Mouse (Mus musculus) neural tube, embryonic 15.5 days (tissue): Measurements from ENCODE around the gene Rdh12. TPM values are rescaled to one million over a fixed set of nuclear protein-coding genes. Genes with fewer than 3 reads are reported as not detected.
"Not testable (repeated sequence)": the region's sequence is repeated elsewhere in the genome, so short reads cannot be mapped to it uniquely, and the experiment has no call there.

Experiments used
- ATAC-seq: fragments of 200-750 bp; cut with Nextera tagmentation; 2 replicates; pipeline ENCODE4 v1.8.0; 2017; ENCODE audit warnings: mild to moderate bottlenecking, moderate TSS enrichment, moderate library complexity; ENCODE audit not compliant: low FRiP score
- H3K27ac ChIP-seq: fragments of 300-500 bp; sonication (generic); replicated peaks from 2 replicates; pipeline ENCODE4 v1.5.1; 2015; ENCODE audit warnings: mild to moderate bottlenecking, inconsistent platforms
- H3K27me3 ChIP-seq: fragments of 300-500 bp; sonication (generic); replicated peaks from 2 replicates; pipeline ENCODE4 v1.6.1; 2015; ENCODE audit warnings: inconsistent platforms
- H3K36me3 ChIP-seq: fragments of 300-500 bp; sonication (generic); 2 replicates; pipeline ENCODE4 v1.6.1; 2015; ENCODE audit warnings: inconsistent platforms
- H3K4me1 ChIP-seq: fragments of 300-500 bp; sonication (generic); 2 replicates; pipeline ENCODE4 v1.6.1; 2015; ENCODE audit warnings: inconsistent platforms
- H3K4me2 ChIP-seq: fragments of 300-500 bp; sonication (generic); 2 replicates; pipeline ENCODE4 v1.6.1; 2015; ENCODE audit warnings: inconsistent platforms, mild to moderate bottlenecking, moderate library complexity
- H3K4me3 ChIP-seq: fragments of 300-500 bp; sonication (generic); replicated peaks from 2 replicates; pipeline ENCODE4 v1.5.1; 2015; ENCODE audit warnings: mild to moderate bottlenecking, inconsistent platforms
- H3K9ac ChIP-seq: fragments of 300-500 bp; sonication (generic); replicated peaks from 2 replicates; pipeline ENCODE4 v1.6.1; 2015; ENCODE audit warnings: mild to moderate bottlenecking, inconsistent platforms
- H3K9me3 ChIP-seq: fragments of 300-500 bp; sonication (generic); replicated peaks from 2 replicates; pipeline ENCODE4 v1.6.1; 2016; ENCODE audit warnings: inconsistent platforms
- WGBS: fragments of 180-500 bp; shearing (Covaris S2); methylation state at CpG from one replicate; pipeline ENCODE4 v1.1.7; 2015; ENCODE audit warnings: mixed read lengths; 5-methylcytosine and 5-hydroxymethylcytosine counted together
- polyA plus RNA-seq: library from polyadenylated mRNA; unstranded; fragments of >200 nt; fragmentation: Nextera tagmentation; extraction: Ambion mirVana; gene quantifications from 2 replicates; pipeline ENCODE4 v1.2.1, GENCODE M21; 2015

The Rdh12 gene
- 0.74 and 1.3 TPM in 2 replicates for polyA plus RNA-seq

DNA sequence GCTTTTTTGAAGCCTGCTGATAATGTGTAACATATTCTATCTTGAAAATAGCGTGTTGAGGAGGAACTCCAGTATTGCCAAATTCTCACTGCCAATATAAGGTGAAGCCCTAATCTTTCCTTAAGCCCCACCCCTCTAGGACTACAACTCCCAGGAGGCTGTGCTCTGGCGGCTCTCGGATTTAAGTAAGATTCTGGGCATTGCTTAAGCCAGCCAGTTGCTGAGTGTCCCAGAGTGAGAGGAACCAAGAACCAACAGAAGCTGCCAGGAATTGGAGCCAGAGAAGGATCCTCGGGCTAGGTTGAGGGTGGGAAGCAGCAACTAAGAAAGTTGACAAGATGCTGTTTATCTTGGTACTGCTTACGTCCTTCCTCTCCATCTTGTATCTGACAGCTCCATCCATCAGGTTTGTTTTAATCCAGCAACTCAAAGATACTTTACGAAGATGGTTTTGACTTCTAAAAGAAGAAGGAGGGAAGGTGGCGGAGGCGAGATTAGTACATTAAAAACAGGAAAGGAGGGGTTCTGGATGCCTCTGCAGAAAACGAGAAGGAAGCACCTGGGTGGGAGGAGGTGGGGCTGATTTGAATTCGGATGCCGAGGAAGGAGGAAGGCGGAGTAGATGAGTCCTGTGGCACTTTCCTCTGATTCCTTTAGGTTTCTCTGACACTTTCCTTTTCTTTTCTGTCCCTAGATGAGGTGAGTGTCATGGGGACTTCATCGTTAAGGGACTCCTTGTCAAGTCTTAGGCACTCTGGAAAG is at the start of gene Rdh12:
Rdh12 (plus strand) TSS at position 212 of the 762 bp plus-strand sequence.
- H3K4me1 ChIP-seq = peaks cover 7% of the 10 kb centered on the region; the same call in 1 of the 2 replicates
- 5% methylated on average over 13 of the region's 13 CpGs for WGBS
- ATAC-seq = no peak

DNA sequence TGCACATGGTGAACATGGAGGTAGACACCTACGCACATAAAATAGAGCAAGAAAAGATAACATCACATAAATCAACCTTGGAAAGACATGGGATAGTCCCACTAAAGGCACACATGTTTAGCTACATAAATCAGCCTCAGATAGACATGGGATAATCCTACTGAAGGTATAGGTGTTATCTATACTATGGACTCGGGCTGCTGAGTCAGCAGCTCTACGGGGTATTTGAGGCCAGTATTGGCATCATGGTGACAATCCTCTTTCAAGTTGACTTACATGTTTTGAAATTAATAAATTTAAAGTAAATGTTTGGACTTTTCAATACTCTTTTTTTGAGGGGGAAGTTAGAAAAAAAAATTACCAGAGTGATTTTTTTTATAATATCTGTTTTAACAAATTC is 45.8 kb upstream of the Rdh12 start:
- no peak overlapping the region for H3K4me2 ChIP-seq
- H3K36me3 ChIP-seq = peaks cover 72% of the 10 kb centered on the region
- no peak overlapping the region for H3K27ac ChIP-seq
- no peak for ATAC-seq
- H3K4me3 ChIP-seq = no peak overlapping the region
- H3K27me3 ChIP-seq = no peaks in the 10 kb centered on the region
- H3K9ac ChIP-seq = no peak overlapping the region
- WGBS = 97% methylated on average over 3 of the region's 3 CpGs
- no peaks in the 10 kb centered on the region for H3K9me3 ChIP-seq
- H3K4me1 ChIP-seq = no peaks in the 10 kb centered on the region

More for the DNA sequence above, at the start of gene Rdh12:
- Histone ChIP-seq H3K9me3 (no peaks in the 10 kb centered on the region), H3K27ac (no peak within 1 kb of the TSS), H3K9ac (peak within 1 kb of the TSS; percentile 34), H3K4me2 (peak within 1 kb of the TSS; percentile 61), H3K4me3 (peak within 1 kb of the TSS; percentile 42), H3K36me3 (no peaks in the 10 kb centered on the region), H3K27me3 (no peaks in the 10 kb centered on the region)

DNA sequence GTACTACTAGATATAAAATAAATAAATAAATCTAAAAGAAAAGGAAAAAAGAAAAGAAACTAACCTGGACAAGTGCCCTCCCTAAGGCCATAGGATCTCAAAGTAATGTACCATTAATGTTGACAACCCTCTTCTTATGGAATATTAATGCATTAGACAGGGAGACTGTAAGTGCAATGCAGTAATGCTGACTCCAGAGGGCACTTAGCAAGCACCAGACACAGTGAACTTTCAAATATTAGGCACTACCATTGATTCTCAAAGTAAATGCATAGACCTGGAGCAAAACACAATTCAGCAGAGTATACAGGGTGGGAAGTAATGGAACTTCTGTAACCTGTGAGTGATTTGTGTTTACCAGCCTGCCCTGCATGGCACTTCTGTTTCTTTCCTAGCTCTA is 39.5 kb upstream of the Rdh12 start:
- Histone ChIP-seq H3K36me3 (peaks cover 18% of the 10 kb centered on the region), H3K27me3 (no peaks in the 10 kb centered on the region), H3K4me2 (no peak overlapping the region), H3K4me1 (peaks cover 26% of the 10 kb centered on the region), H3K4me3 (no peak overlapping the region), H3K9ac (no peak overlapping the region), H3K9me3 (no peaks in the 10 kb centered on the region), H3K27ac (no peak overlapping the region)
- no peak for ATAC-seq

DNA sequence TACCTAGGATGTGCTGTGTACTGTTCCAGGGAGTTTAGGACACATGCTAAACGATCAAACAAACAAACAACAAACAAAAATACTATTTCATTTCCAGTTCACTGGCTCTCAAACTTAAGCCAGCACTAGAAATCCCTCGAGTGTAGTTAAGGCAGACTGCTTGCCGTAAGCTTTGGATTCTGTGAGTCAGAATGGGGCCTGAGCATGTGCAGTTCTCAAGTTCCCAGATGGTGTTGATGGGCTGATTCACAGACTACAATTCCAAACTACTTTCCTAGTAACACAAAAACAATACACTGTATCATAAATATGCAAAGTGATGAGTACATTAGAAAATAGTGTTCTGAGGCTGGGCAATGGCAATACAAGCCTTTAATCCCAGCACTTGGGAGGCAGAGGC is 38.3 kb upstream of the Rdh12 start:
- 60% methylated on average over 3 of the region's 3 CpGs for whole genome bisulfite sequencing
- Histone ChIP-seq H3K9me3 (no peaks in the 10 kb centered on the region), H3K4me1 (peaks cover 26% of the 10 kb centered on the region), H3K36me3 (peaks cover 16% of the 10 kb centered on the region), H3K27ac (no peak overlapping the region), H3K9ac (no peak overlapping the region), H3K27me3 (no peaks in the 10 kb centered on the region), H3K4me3 (no peak overlapping the region), H3K4me2 (no peak overlapping the region)
- ATAC-seq = no peak

DNA sequence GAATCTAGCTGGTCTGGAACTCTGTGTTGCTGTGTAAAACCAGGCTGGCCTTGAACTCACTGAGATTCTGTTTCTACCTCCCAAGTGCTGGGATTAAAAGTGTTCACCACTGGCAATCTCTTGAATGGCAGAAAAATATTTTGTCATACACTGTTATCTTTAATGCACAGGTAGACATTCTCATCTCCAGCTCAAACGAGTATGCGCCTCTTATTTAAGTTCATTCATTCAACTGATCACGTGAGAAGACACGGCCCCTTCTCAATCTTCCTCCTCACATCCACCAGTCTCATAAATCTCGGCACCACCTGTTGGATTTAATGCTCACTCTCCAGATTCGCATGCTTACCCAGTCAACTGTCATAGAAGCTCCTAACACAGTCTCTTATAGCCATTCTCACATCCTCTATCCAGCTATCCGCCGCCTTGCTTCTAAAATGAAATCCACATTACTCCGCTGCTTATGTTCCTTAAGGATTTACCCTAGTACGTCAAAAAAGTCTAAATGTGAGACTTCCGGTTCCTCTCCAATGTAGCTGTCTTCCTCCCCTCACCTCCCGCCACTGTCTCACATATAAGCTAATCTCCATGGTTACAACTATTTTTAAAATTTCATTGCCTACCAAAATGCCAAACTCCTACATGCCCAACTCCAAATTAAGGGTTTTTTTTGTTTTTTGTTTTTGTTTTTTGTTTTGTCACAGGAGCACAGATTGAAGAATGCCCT is 37.3 kb upstream of the Rdh12 start:
- H3K4me2 ChIP-seq = peak overlapping the region; percentile 83
- H3K36me3 ChIP-seq = peaks cover 17% of the 10 kb centered on the region
- peaks cover 26% of the 10 kb centered on the region for H3K4me1 ChIP-seq
- peak overlapping the region; percentile 88 for H3K4me3 ChIP-seq
- no peaks in the 10 kb centered on the region for H3K9me3 ChIP-seq
- H3K27me3 ChIP-seq = no peaks in the 10 kb centered on the region
- peak overlapping the region; percentile 84 for H3K9ac ChIP-seq
- WGBS = 29% methylated on average over 12 of the region's 12 CpGs
- H3K27ac ChIP-seq = peak overlapping the region; percentile 98
- ATAC-seq = no peak

DNA sequence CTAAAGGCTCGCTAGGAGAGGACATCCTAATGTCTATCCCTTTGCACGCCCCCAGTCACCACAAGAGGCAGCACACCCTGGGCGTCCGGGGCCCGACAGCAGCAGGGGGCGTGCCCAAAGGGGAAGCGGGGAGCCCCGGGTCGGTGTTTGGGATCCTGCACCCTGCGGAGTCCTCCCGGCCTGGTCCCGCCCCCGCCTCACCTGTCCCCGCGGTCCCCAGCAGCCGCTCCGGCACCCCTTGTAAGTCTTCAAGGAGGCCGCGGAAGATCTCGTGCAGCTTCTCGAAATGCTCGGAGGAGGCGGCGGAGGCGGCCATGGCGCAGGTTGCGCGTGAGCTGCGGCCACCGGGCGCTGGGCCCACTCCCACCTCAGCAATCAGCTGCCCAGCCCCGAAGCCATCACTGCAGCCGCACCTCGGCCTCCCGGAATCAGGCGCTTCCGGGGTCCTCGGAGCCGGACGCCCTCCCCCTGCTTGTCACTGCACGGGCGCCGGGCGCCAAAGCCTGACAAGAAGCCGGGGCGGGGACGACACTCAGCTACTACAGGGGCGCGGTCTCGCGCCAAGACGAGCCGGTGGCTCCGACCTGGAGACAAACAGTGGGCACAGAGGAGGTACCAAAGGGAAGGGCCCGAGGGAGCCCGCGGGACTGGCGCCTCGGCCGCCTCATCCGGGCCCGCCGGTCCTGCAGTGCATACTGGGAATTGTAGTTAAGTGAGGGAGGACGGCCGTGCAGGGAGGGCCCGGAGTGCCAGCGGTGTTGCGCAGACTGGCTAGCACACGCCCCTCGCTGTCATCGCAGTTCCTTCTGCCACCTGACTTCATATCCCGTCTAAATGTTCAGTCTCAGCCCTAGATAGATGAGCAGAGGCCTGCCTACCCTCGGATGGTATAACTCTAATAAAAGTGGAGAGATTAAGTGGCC is 36.4 kb upstream of the Rdh12 start, which contains the start of gene Vti1b:
Vti1b (minus strand) TSS at position 649 of the 923 bp plus-strand sequence.
- peak within 1 kb of the TSS; percentile 84 for H3K9ac ChIP-seq
- H3K4me2 ChIP-seq = peak within 1 kb of the TSS; percentile 83
- H3K27me3 ChIP-seq = no peaks in the 10 kb centered on the region
- WGBS = under 1% methylated on average over 70 of the region's 73 CpGs
- peak; percentile 98 for ATAC-seq
- H3K9me3 ChIP-seq = no peaks in the 10 kb centered on the region
- H3K27ac ChIP-seq = peak within 1 kb of the TSS; percentile 98
- peak within 1 kb of the TSS; percentile 88 for H3K4me3 ChIP-seq
- peaks cover 24% of the 10 kb centered on the region for H3K36me3 ChIP-seq
- H3K4me1 ChIP-seq = peaks cover 26% of the 10 kb centered on the region

DNA sequence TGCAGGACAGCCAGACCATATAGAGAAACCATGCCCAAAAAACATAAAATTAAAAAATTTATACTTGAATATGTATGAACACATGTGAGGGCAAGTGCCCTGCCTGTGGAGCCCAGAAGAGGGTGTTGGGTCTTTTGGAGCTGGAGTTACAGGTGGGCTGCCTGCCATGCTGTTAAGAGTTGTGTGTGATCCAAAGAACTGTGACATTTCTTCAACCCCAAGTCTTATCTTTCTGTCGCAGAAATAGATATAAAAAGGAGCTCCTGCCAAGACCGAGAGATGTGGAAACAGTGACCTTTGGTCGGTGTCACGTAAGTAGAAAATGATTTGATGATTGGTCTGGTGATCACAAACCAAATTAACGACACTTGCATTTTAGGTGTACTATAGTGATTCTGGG is 35.0 kb upstream of the Rdh12 start:
- no peak for ATAC-seq
- Histone ChIP-seq H3K4me1 (peaks cover 24% of the 10 kb centered on the region), H3K4me3 (no peak overlapping the region), H3K4me2 (no peak overlapping the region), H3K9ac (no peak overlapping the region), H3K27ac (no peak overlapping the region), H3K27me3 (no peaks in the 10 kb centered on the region), H3K36me3 (peaks cover 26% of the 10 kb centered on the region), H3K9me3 (no peaks in the 10 kb centered on the region)
- WGBS = 88% methylated on average over 5 of the region's 5 CpGs

DNA sequence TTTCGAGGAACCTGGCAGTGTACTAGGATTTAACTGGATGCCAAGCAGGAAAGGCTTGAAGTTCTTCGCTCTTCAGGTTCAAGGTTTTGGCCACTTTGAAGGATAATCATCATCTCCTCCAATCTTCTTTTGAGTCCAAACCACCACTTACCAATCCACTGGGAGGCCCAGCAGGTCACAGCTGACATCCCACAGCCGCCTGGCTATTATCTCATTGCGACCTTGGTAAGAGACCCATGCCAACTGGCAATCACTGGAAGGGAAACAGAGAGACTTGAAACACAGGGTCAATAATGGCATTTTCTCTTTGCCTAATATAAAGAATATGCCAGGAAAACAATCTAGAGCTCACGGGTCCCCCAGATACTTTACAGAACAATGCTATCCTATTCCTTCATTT is 32.7 kb upstream of the Rdh12 start:
- no peaks in the 10 kb centered on the region for H3K9me3 ChIP-seq
- ATAC-seq = no peak
- no peak overlapping the region for H3K4me3 ChIP-seq
- H3K4me2 ChIP-seq = no peak overlapping the region
- WGBS = 95% methylated on average over 5 of the region's 5 CpGs
- H3K9ac ChIP-seq = no peak overlapping the region
- H3K4me1 ChIP-seq = peaks cover 10% of the 10 kb centered on the region
- H3K27me3 ChIP-seq = no peaks in the 10 kb centered on the region
- peaks cover 35% of the 10 kb centered on the region for H3K36me3 ChIP-seq
- H3K27ac ChIP-seq = no peak overlapping the region

DNA sequence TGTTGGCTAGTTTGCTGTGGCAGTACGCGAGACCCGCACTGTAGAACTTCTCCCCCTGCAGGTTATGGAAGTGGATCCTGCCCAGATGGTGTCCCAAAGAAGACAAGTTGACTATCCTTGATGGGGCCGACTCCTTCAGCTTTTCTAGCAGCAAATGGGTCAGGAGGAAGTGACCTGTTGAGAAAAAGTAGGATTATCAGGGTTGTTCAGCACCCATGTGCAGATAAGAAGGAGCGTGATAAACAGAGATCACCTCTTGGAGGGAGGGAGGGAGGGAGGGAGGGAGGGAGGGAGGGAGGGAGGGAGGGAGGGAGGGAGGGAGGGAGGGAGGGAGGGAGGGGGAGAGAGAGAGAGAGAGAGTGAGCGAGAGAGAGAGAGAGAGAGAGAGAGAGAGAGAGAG is 23.6 kb upstream of the Rdh12 start:
- H3K27ac ChIP-seq, H3K27me3 ChIP-seq, H3K4me2 ChIP-seq, H3K9ac ChIP-seq, H3K9me3 ChIP-seq, ATAC-seq, H3K4me3 ChIP-seq: not testable (repeated sequence)
- Histone ChIP-seq H3K36me3 (peaks cover 69% of the 10 kb centered on the region), H3K4me1 (peaks cover 11% of the 10 kb centered on the region)
- 94% methylated on average over 4 of the region's 6 CpGs for WGBS

DNA sequence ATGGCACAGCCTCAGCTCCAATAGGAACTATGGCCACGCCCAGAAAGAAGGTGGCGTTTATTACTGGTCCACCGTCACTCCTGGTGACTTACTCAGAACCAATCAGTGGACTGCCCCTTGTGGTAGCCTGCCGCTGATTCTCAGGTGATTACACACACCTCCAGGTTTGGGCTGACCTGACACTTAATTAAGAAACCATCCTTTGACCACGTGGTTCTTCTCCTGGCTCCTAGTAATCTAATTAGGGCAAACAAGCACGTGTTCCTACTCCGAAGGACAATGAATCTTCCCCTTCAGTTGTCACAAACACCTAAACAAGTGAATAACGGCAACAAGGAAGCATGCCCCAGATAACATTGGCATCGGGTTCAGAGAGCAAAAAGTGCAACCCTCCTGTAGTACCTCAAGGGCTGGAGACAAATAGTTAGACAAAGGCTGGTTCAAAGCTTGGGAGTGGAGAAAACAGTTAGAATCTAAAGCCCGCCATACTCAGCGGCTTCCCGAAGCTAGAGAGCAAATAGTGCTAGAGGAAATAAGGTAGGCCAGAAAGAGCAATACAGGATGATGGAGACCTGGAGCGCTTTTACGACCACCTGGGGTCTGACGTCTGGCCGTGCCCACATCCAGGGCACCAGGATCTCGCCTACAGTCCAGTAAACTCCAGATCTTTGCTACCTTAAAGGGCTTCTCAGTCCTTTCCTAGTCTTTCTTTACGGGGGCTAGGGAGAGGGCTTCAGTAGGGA is 17.6 kb upstream of the Rdh12 start:
- WGBS = under 1% methylated on average over 18 of the region's 18 CpGs
- Histone ChIP-seq H3K9me3 (no peaks in the 10 kb centered on the region), H3K4me3 (peak overlapping the region; percentile 58), H3K9ac (peak overlapping the region; percentile 60), H3K4me1 (peaks cover 24% of the 10 kb centered on the region), H3K27me3 (no peaks in the 10 kb centered on the region), H3K27ac (peak overlapping the region; percentile 77), H3K4me2 (peak overlapping the region; percentile 65), H3K36me3 (peaks cover 23% of the 10 kb centered on the region)
- ATAC-seq = peak; percentile 95

DNA sequence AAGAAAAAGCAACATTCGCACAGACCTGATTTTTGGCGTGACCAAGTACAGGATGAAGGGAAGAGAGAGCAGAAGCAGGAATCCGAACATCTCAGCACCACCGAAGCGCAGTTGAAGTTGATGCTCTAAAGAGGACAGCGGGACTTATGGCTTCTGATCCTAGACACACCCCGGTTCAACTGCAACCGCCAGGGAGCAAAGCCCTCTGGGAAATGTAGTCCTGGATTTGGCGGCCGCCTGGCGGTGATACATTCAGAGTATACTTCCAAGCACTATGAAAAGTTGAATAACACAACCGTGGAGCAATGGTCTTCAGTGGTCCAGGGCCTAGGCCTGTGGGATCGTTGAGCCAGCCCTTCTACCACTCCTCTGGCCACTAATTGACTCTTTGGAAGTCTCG is 17.0 kb upstream of the Rdh12 start:
- Histone ChIP-seq H3K9ac (peak overlapping the region; percentile 60), H3K9me3 (no peaks in the 10 kb centered on the region), H3K27ac (peak overlapping the region; percentile 77), H3K27me3 (no peaks in the 10 kb centered on the region), H3K4me1 (peaks cover 24% of the 10 kb centered on the region), H3K4me2 (peak overlapping the region; percentile 65), H3K36me3 (peaks cover 17% of the 10 kb centered on the region), H3K4me3 (peak overlapping the region; percentile 58)
- peak; percentile 86 for ATAC-seq
- WGBS = 5% methylated on average over 14 of the region's 14 CpGs
